Mouse (Mus musculus) lung, postnatal 0 days (tissue): ENCODE results near the gene Dcst2. TPM values are rescaled to one million over a fixed set of nuclear protein-coding genes. Genes with fewer than 3 reads are reported as not detected.
A peak's percentile ranks its signal among the peaks of the same experiment; 100 is the strongest.

Source experiments
- ATAC-seq: fragments of 200-750 bp; cut with Nextera tagmentation; 2 replicates; pipeline ENCODE4 v1.8.0; 2017; ENCODE audit warnings: moderate library complexity
- DNase-seq: peaks from one replicate; pipeline ENCODE4 v3.0.0-alpha.2; 2016; ENCODE audit warnings: low spot score
- H3K27ac ChIP-seq: fragments of 300-500 bp; sonication (generic); 2 replicates; pipeline ENCODE4 v1.5.1; 2014; ENCODE audit warnings: antibody characterized with exemption, mild to moderate bottlenecking, low read length, mixed read lengths
- H3K27me3 ChIP-seq: fragments of 300-500 bp; sonication (generic); replicated peaks from 2 replicates; pipeline ENCODE4 v1.6.1; 2014; ENCODE audit warnings: low read length, mixed read lengths; ENCODE audit not compliant: insufficient read depth
- H3K36me3 ChIP-seq: fragments of 300-500 bp; sonication (generic); 2 replicates; pipeline ENCODE4 v1.6.1; 2014; ENCODE audit warnings: low read length, mixed read lengths; ENCODE audit not compliant: insufficient read depth
- H3K4me1 ChIP-seq: fragments of 300-500 bp; sonication (generic); 2 replicates; pipeline ENCODE4 v1.6.1; 2014; ENCODE audit warnings: antibody characterized with exemption, low read depth, low read length, mixed read lengths; ENCODE audit not compliant: insufficient read depth
- H3K4me2 ChIP-seq: fragments of 300-500 bp; sonication (generic); replicated peaks from 2 replicates; pipeline ENCODE4 v1.6.1; 2014; ENCODE audit warnings: low read depth, mild to moderate bottlenecking, low read length, moderate library complexity, mixed read lengths
- H3K4me3 ChIP-seq: fragments of 300-500 bp; sonication (generic); 2 replicates; pipeline ENCODE4 v1.5.1; 2014; ENCODE audit warnings: low read depth, low read length
- H3K9ac ChIP-seq: fragments of 300-500 bp; sonication (generic); replicated peaks from 2 replicates; pipeline ENCODE4 v1.6.1; 2014; ENCODE audit warnings: low read depth, mild to moderate bottlenecking
- H3K9me3 ChIP-seq: fragments of 300-500 bp; sonication (generic); 2 replicates; pipeline ENCODE4 v1.6.1; 2016; ENCODE audit warnings: low read length, mixed read lengths
- CTCF ChIP-seq: IDR thresholded peaks from 2 replicates; pipeline ENCODE4 v1.5.1; 2016; ENCODE audit warnings: antibody characterized with exemption, mild to moderate bottlenecking
- EP300 ChIP-seq: IDR thresholded peaks from 2 replicates; pipeline ENCODE4 v1.6.1; 2016; ENCODE audit warnings: antibody characterized with exemption, mild to moderate bottlenecking, control low read depth
- WGBS: fragments of 180-500 bp; shearing (Covaris S2); extraction: QIAGEN DNeasy Blood & Tissue Kit; methylation state at CpG from one replicate; pipeline ENCODE4 v1.1.7; 2014; 5-methylcytosine and 5-hydroxymethylcytosine counted together
- polyA plus RNA-seq: library from polyadenylated mRNA; unstranded; fragments of >200 nt; fragmentation: Nextera tagmentation; extraction: Ambion mirVana; gene quantifications from 2 replicates; pipeline ENCODE4 v1.2.1, GENCODE M21; 2015

The Dcst2 gene
- polyA plus RNA-seq, 1 experiment from 2014 or later: 0.16 TPM

GRCm38 (mm10) chr3:89321183-89322130 lies 40.3 kb upstream of the Dcst2 start:
- no peak overlapping the region for H3K27ac ChIP-seq
- DNase-seq (no peak), ATAC-seq (0 out of 2 replicates have a peak, but pooled peaks have one; percentile 2)
- peak overlapping the region; percentile 99 for H3K4me2 ChIP-seq
- peaks cover 30% of the 10 kb centered on the region for H3K4me1 ChIP-seq
- no peaks in the 10 kb centered on the region for H3K36me3 ChIP-seq
- H3K9ac ChIP-seq: no peak overlapping the region; the same call in 1 of the 2 replicates
- peaks cover 35% of the 10 kb centered on the region for H3K27me3 ChIP-seq
- no peaks in the 10 kb centered on the region for H3K9me3 ChIP-seq
- H3K4me3 ChIP-seq: peak overlapping the region; percentile 44
- TF ChIP-seq CTCF (no peak), EP300 (no peak)
- WGBS: 1% methylated on average over 54 of the region's 66 CpGs

- peak overlapping the region; percentile 99 for H3K4me2 ChIP-seq
- peaks cover 27% of the 10 kb centered on the region for H3K4me1 ChIP-seq
- H3K27me3 ChIP-seq: peaks cover 35% of the 10 kb centered on the region
- DNase-seq: no peak
- peak overlapping the region; percentile 44 for H3K4me3 ChIP-seq
- H3K36me3 ChIP-seq: no peaks in the 10 kb centered on the region
- WGBS: 3% methylated on average over 14 of the region's 14 CpGs
- H3K9ac ChIP-seq: 0 out of 2 replicates have a peak overlapping the region, but pooled peaks have one; percentile 23
- H3K9me3 ChIP-seq: no peaks in the 10 kb centered on the region
- H3K27ac ChIP-seq: no peak overlapping the region
- TF ChIP-seq EP300 (no peak), CTCF (no peak)
- ATAC-seq: no peak
Measured at GRCm38 (mm10) chr3:89322131-89322500, 39.7 kb upstream of the Dcst2 start.

- DNase-seq (peak; percentile 69), ATAC-seq (peak; percentile 52)
- no peaks in the 10 kb centered on the region for H3K9me3 ChIP-seq
- H3K9ac ChIP-seq: peak within 1 kb of the TSS; percentile 23; the same call in 1 of the 2 replicates
- H3K27me3 ChIP-seq: peaks cover 34% of the 10 kb centered on the region
- peaks cover 26% of the 10 kb centered on the region for H3K4me1 ChIP-seq
- no peak within 1 kb of the TSS for H3K27ac ChIP-seq
- no peaks in the 10 kb centered on the region for H3K36me3 ChIP-seq
- WGBS: 0% methylated on average over 50 of the region's 53 CpGs
- peak within 1 kb of the TSS; percentile 99 for H3K4me2 ChIP-seq
- TF ChIP-seq EP300: no peak
- no peak for TF ChIP-seq CTCF
- peak within 1 kb of the TSS; percentile 44 for H3K4me3 ChIP-seq
Measured at GRCm38 (mm10) chr3:89322514-89323165, 39.1 kb upstream of the Dcst2 start, which contains the start of gene Efna3. Efna3 (minus strand) TSS chr3:89322965.

- no peak for DNase-seq
- no peak overlapping the region for H3K27ac ChIP-seq
- H3K27me3 ChIP-seq: peaks cover 6% of the 10 kb centered on the region
- H3K9me3 ChIP-seq: no peaks in the 10 kb centered on the region
- peaks cover 14% of the 10 kb centered on the region; the same call in 1 of the 2 replicates for H3K4me1 ChIP-seq
- ATAC-seq: no peak
- H3K9ac ChIP-seq: no peak overlapping the region
- no peaks in the 10 kb centered on the region for H3K36me3 ChIP-seq
- H3K4me2 ChIP-seq: no peak overlapping the region
- WGBS: 94% methylated on average over 8 of the region's 8 CpGs
- no peak for TF ChIP-seq EP300
- no peak for TF ChIP-seq CTCF
- H3K4me3 ChIP-seq: no peak overlapping the region
Measured at GRCm38 (mm10) chr3:89325882-89326281, 35.9 kb upstream of the Dcst2 start.

GRCm38 (mm10) chr3:89327371-89327870 lies 34.4 kb upstream of the Dcst2 start:
- TF ChIP-seq EP300: no peak
- TF ChIP-seq CTCF: no peak
- no peak overlapping the region for H3K4me3 ChIP-seq
- no peaks in the 10 kb centered on the region for H3K9me3 ChIP-seq
- no peak overlapping the region for H3K27ac ChIP-seq
- no peak overlapping the region for H3K9ac ChIP-seq
- DNase-seq (no peak), ATAC-seq (peak; percentile 18; the same call in 1 of the 2 replicates)
- no peaks in the 10 kb centered on the region for H3K27me3 ChIP-seq
- 37% methylated on average over 9 of the region's 9 CpGs for WGBS
- no peaks in the 10 kb centered on the region for H3K36me3 ChIP-seq
- no peak overlapping the region for H3K4me2 ChIP-seq
- H3K4me1 ChIP-seq: peaks cover 2% of the 10 kb centered on the region; the same call in 1 of the 2 replicates

GRCm38 (mm10) chr3:89328623-89329022 lies 33.2 kb upstream of the Dcst2 start:
- no peak overlapping the region for H3K9ac ChIP-seq
- H3K27ac ChIP-seq: no peak overlapping the region
- 25% methylated on average over 4 of the region's 4 CpGs for WGBS
- H3K4me2 ChIP-seq: no peak overlapping the region
- H3K27me3 ChIP-seq: no peaks in the 10 kb centered on the region
- ATAC-seq: no peak
- TF ChIP-seq CTCF: no peak
- no peak for TF ChIP-seq EP300
- 0 out of 2 replicates have a peak, but pooled peaks cover under 1% of the 10 kb centered on the region for H3K36me3 ChIP-seq
- no peak for DNase-seq
- no peak overlapping the region for H3K4me3 ChIP-seq
- no peaks in the 10 kb centered on the region for H3K9me3 ChIP-seq
- no peaks in the 10 kb centered on the region for H3K4me1 ChIP-seq
